Mouse (Mus musculus) embryonic facial prominence, embryonic 11.5 days (tissue): ENCODE data around the gene Bnipl. TPM values are rescaled to one million over a fixed set of nuclear protein-coding genes. Genes with fewer than 3 reads are reported as not detected.

Experiments used
- ATAC-seq: fragments of 200-750 bp; cut with Nextera tagmentation; replicated peaks from 2 replicates; pipeline ENCODE4 v1.8.0; 2017; ENCODE audit warnings: low read depth; ENCODE audit not compliant: insufficient number of reproducible peaks, low FRiP score, low TSS enrichment
- DNase-seq: peaks from one replicate; pipeline ENCODE4 v3.0.0-alpha.2; 2015; ENCODE audit warnings: low spot score
- H3K27ac ChIP-seq: fragments of 300-500 bp; sonication (generic); replicated peaks from 2 replicates; pipeline ENCODE4 v1.5.1; 2014; ENCODE audit warnings: mild to moderate bottlenecking, low read depth, low read length, control low read depth
- H3K27me3 ChIP-seq: fragments of 300-500 bp; sonication (generic); 2 replicates; pipeline ENCODE4 v1.6.1; 2014; ENCODE audit warnings: mild to moderate bottlenecking, low read length, moderate library complexity, mixed read lengths; ENCODE audit not compliant: control insufficient read depth, insufficient read depth
- H3K36me3 ChIP-seq: fragments of 300-500 bp; sonication (generic); replicated peaks from 2 replicates; pipeline ENCODE4 v1.6.1; 2014; ENCODE audit warnings: low read depth, mild to moderate bottlenecking, low read length, moderate library complexity, mixed read lengths; ENCODE audit not compliant: control insufficient read depth, insufficient read depth
- H3K4me1 ChIP-seq: fragments of 300-500 bp; sonication (generic); 2 replicates; pipeline ENCODE4 v1.6.1; 2014; ENCODE audit warnings: low read length, mixed read lengths; ENCODE audit not compliant: control insufficient read depth, insufficient read depth
- H3K4me2 ChIP-seq: fragments of 300-500 bp; sonication (generic); 2 replicates; pipeline ENCODE4 v1.6.1; 2014; ENCODE audit warnings: low read depth, mild to moderate bottlenecking, control low read depth, low read length, moderate library complexity
- H3K4me3 ChIP-seq: fragments of 300-500 bp; sonication (generic); 2 replicates; pipeline ENCODE4 v1.5.1; 2014; ENCODE audit warnings: low read depth, low read length, control low read depth
- H3K9ac ChIP-seq: fragments of 300-500 bp; sonication (generic); replicated peaks from 2 replicates; pipeline ENCODE4 v1.6.1; 2014; ENCODE audit warnings: mild to moderate bottlenecking, control low read depth, low read length
- H3K9me3 ChIP-seq: fragments of 300-500 bp; sonication (generic); replicated peaks from 2 replicates; pipeline ENCODE4 v1.6.1; 2016; ENCODE audit warnings: mild to moderate bottlenecking, low read length, inconsistent platforms, mixed read lengths; ENCODE audit not compliant: control insufficient read depth
- WGBS: fragments of 180-500 bp; shearing (Covaris S2); extraction: QIAGEN DNeasy Blood & Tissue Kit; methylation state at CpG from one replicate; pipeline ENCODE4 v1.1.7; 2014; 5-methylcytosine and 5-hydroxymethylcytosine counted together
- polyA plus RNA-seq: library from polyadenylated mRNA; unstranded; fragments of >200 nt; fragmentation: Nextera tagmentation; extraction: Ambion mirVana; gene quantifications from 2 replicates; pipeline ENCODE4 v1.2.1, GENCODE M21; 2014

Gene Bnipl
- polyA plus RNA-seq, 1 experiment from 2014 or later, result 2.9 TPM

- no peak for DNase-seq
- no peaks in the 10 kb centered on the region for H3K36me3 ChIP-seq
- H3K9me3 ChIP-seq, result no peaks in the 10 kb centered on the region
- ATAC-seq, result no peak
- no peak overlapping the region for H3K27ac ChIP-seq
- H3K4me1 ChIP-seq, result no peaks in the 10 kb centered on the region; the same call in 1 of the 2 replicates
- H3K4me2 ChIP-seq, result no peak overlapping the region
- no peak overlapping the region for H3K9ac ChIP-seq
- WGBS, result 74% methylated on average over 5 of the region's 5 CpGs
- H3K4me3 ChIP-seq, result no peak overlapping the region
- no peaks in the 10 kb centered on the region for H3K27me3 ChIP-seq
Measured at GRCm38 (mm10) chr3:95276428-95276934, 25.5 kb upstream of the Bnipl start.

- ATAC-seq (no peak), DNase-seq (no peak)
- Histone ChIP-seq H3K27ac (no peak overlapping the region), H3K4me3 (no peak overlapping the region), H3K9me3 (no peaks in the 10 kb centered on the region), H3K27me3 (no peaks in the 10 kb centered on the region), H3K4me1 (no peaks in the 10 kb centered on the region), H3K36me3 (no peaks in the 10 kb centered on the region), H3K4me2 (no peak overlapping the region), H3K9ac (no peak overlapping the region)
- 71% methylated on average over 6 of the region's 6 CpGs for WGBS
Measured at GRCm38 (mm10) chr3:95275161-95275560, 24.2 kb upstream of the Bnipl start.

- DNase-seq (no peak), ATAC-seq (no peak)
- 91% methylated on average over 4 of the region's 4 CpGs for WGBS
- Histone ChIP-seq H3K4me2 (no peak overlapping the region), H3K27me3 (no peaks in the 10 kb centered on the region), H3K9me3 (no peaks in the 10 kb centered on the region), H3K27ac (no peak overlapping the region), H3K4me1 (no peaks in the 10 kb centered on the region), H3K36me3 (no peaks in the 10 kb centered on the region; the same call in 1 of the 2 replicates), H3K9ac (no peak overlapping the region), H3K4me3 (no peak overlapping the region)
Measured at GRCm38 (mm10) chr3:95274453-95274852, 23.5 kb upstream of the Bnipl start.

- no peaks in the 10 kb centered on the region for H3K27me3 ChIP-seq
- WGBS, result 89% methylated on average over 5 of the region's 5 CpGs
- no peak overlapping the region for H3K27ac ChIP-seq
- no peak overlapping the region for H3K9ac ChIP-seq
- no peaks in the 10 kb centered on the region; the same call in 1 of the 2 replicates for H3K36me3 ChIP-seq
- no peak for DNase-seq
- H3K9me3 ChIP-seq, result no peaks in the 10 kb centered on the region
- no peak for ATAC-seq
- no peaks in the 10 kb centered on the region for H3K4me1 ChIP-seq
- H3K4me3 ChIP-seq, result no peak overlapping the region
- no peak overlapping the region for H3K4me2 ChIP-seq
Measured at GRCm38 (mm10) chr3:95273471-95273870, 22.5 kb upstream of the Bnipl start.

GRCm38 (mm10) chr3:95270766-95271364, 19.9 kb upstream of the Bnipl start:
- H3K36me3 ChIP-seq, result peaks cover 5% of the 10 kb centered on the region
- WGBS, result 84% methylated on average over 12 of the region's 12 CpGs

GRCm38 (mm10) chr3:95269789-95270188, 18.8 kb upstream of the Bnipl start:
- DNase-seq (no peak), ATAC-seq (no peak)
- 78% methylated on average over 5 of the region's 5 CpGs for WGBS

More at GRCm38 (mm10) chr3:95270766-95271364, 19.9 kb upstream of the Bnipl start:
- Histone ChIP-seq H3K27ac (no peak overlapping the region), H3K9me3 (no peaks in the 10 kb centered on the region), H3K4me1 (no peaks in the 10 kb centered on the region), H3K4me3 (no peak overlapping the region), H3K4me2 (no peak overlapping the region), H3K27me3 (no peaks in the 10 kb centered on the region), H3K9ac (no peak overlapping the region)
- DNase-seq, result no peak
- no peak for ATAC-seq

GRCm38 (mm10) chr3:95267855-95268254, 16.9 kb upstream of the Bnipl start:
- H3K36me3 ChIP-seq, result peaks cover 8% of the 10 kb centered on the region
- no peak overlapping the region for H3K4me3 ChIP-seq
- H3K4me2 ChIP-seq, result no peak overlapping the region
- no peaks in the 10 kb centered on the region for H3K9me3 ChIP-seq
- DNase-seq (no peak), ATAC-seq (no peak)
- no peaks in the 10 kb centered on the region for H3K27me3 ChIP-seq
- no peak overlapping the region for H3K9ac ChIP-seq
- no peak overlapping the region for H3K27ac ChIP-seq
- H3K4me1 ChIP-seq, result no peaks in the 10 kb centered on the region

More at GRCm38 (mm10) chr3:95269789-95270188, 18.8 kb upstream of the Bnipl start:
- H3K27me3 ChIP-seq, result no peaks in the 10 kb centered on the region
- no peaks in the 10 kb centered on the region for H3K9me3 ChIP-seq
- no peak overlapping the region for H3K27ac ChIP-seq
- no peaks in the 10 kb centered on the region for H3K4me1 ChIP-seq
- no peak overlapping the region for H3K9ac ChIP-seq
- H3K4me2 ChIP-seq, result no peak overlapping the region
- no peak overlapping the region for H3K4me3 ChIP-seq
- H3K36me3 ChIP-seq, result peaks cover 5% of the 10 kb centered on the region

- peaks cover 8% of the 10 kb centered on the region for H3K36me3 ChIP-seq
Measured at GRCm38 (mm10) chr3:95266052-95266451, 15.1 kb upstream of the Bnipl start.

More at GRCm38 (mm10) chr3:95266052-95266451, 15.1 kb upstream of the Bnipl start:
- Histone ChIP-seq H3K4me2 (no peak overlapping the region), H3K9me3 (no peaks in the 10 kb centered on the region), H3K27me3 (no peaks in the 10 kb centered on the region), H3K4me3 (no peak overlapping the region), H3K4me1 (no peaks in the 10 kb centered on the region), H3K27ac (no peak overlapping the region), H3K9ac (no peak overlapping the region)
- DNase-seq (no peak), ATAC-seq (no peak)
- WGBS, result 90% methylated on average over 3 of the region's 3 CpGs
